Mouse (Mus musculus): Measurements from ENCODE around the gene Htr2b. TPM values are rescaled to one million over a fixed set of nuclear protein-coding genes. Genes with fewer than 3 reads are reported as not detected.

The Htr2b gene
- 0.10 and 0.75 TPM in 2 replicates for polyA plus RNA-seq (2015; fragmentation: Nextera tagmentation; extraction: Ambion mirVana)

- no peak for ATAC-seq (ENCODE audit: low FRiP score, low read depth)
- Histone ChIP-seq H3K9me3 (no peaks in the 10 kb centered on the region), H3K4me2 (no peak within 1 kb of the TSS), H3K4me1 (replicated peaks) (no peaks in the 10 kb centered on the region), H3K27ac (replicated peaks) (no peak within 1 kb of the TSS), H3K9ac (no peak within 1 kb of the TSS), H3K27me3 (no peaks in the 10 kb centered on the region), H3K36me3 (peaks cover 3% of the 10 kb centered on the region; the same call in 1 of the 2 replicates), H3K4me3 (no peak within 1 kb of the TSS)
- WGBS = 59% methylated on average over 6 of the region's 6 CpGs
Observed at GRCm38 (mm10) chr1:86111779-86112178, at the start of gene Htr2b. TSS of gene Htr2b (minus strand) at chr1:86111970.

- Histone ChIP-seq H3K9me3 (no peaks in the 10 kb centered on the region), H3K4me1 (replicated peaks) (peaks cover 3% of the 10 kb centered on the region), H3K27me3 (no peaks in the 10 kb centered on the region), H3K4me2 (no peak overlapping the region), H3K36me3 (peaks cover 61% of the 10 kb centered on the region), H3K9ac (no peak overlapping the region), H3K27ac (replicated peaks) (no peak overlapping the region), H3K4me3 (no peak overlapping the region)
- no peak for ATAC-seq (ENCODE audit: low FRiP score, low read depth)
- 97% methylated on average over 5 of the region's 5 CpGs for WGBS
Observed at GRCm38 (mm10) chr1:86161061-86161460, 49.3 kb upstream of the Htr2b start.

- no peak overlapping the region for H3K27ac ChIP-seq (replicated peaks)
- no peak overlapping the region for H3K4me3 ChIP-seq
- ATAC-seq (ENCODE audit: low FRiP score, low read depth) = no peak; the same call in 1 of the 2 replicates
- H3K36me3 ChIP-seq = peaks cover 56% of the 10 kb centered on the region
- no peaks in the 10 kb centered on the region for H3K9me3 ChIP-seq
- H3K9ac ChIP-seq = no peak overlapping the region
- peaks cover 9% of the 10 kb centered on the region for H3K4me1 ChIP-seq (replicated peaks)
- WGBS = 98% methylated on average over 5 of the region's 5 CpGs
- H3K4me2 ChIP-seq = no peak overlapping the region
- H3K27me3 ChIP-seq = no peaks in the 10 kb centered on the region
Observed at GRCm38 (mm10) chr1:86160479-86160878, 48.7 kb upstream of the Htr2b start.

- no peak for ATAC-seq (ENCODE audit: low FRiP score, low read depth)
- H3K27ac ChIP-seq (replicated peaks) = no peak overlapping the region
- H3K4me1 ChIP-seq (replicated peaks) = peaks cover 13% of the 10 kb centered on the region
- H3K4me2 ChIP-seq = no peak overlapping the region
- H3K9me3 ChIP-seq = no peaks in the 10 kb centered on the region
- WGBS = 95% methylated on average over 6 of the region's 6 CpGs
- no peak overlapping the region for H3K4me3 ChIP-seq
- H3K27me3 ChIP-seq = no peaks in the 10 kb centered on the region
- H3K36me3 ChIP-seq = peaks cover 52% of the 10 kb centered on the region
- H3K9ac ChIP-seq = no peak overlapping the region
Observed at GRCm38 (mm10) chr1:86160059-86160458, 48.3 kb upstream of the Htr2b start.

GRCm38 (mm10) chr1:86156595-86156994, 44.8 kb upstream of the Htr2b start:
- Histone ChIP-seq H3K27me3 (no peaks in the 10 kb centered on the region), H3K4me2 (no peak overlapping the region), H3K4me1 (replicated peaks) (peaks cover 21% of the 10 kb centered on the region), H3K9me3 (no peaks in the 10 kb centered on the region), H3K27ac (replicated peaks) (no peak overlapping the region), H3K36me3 (peaks cover 28% of the 10 kb centered on the region), H3K9ac (no peak overlapping the region), H3K4me3 (no peak overlapping the region)
- 93% methylated on average over 6 of the region's 6 CpGs for WGBS
- ATAC-seq (ENCODE audit: low FRiP score, low read depth) = no peak

- ATAC-seq (ENCODE audit: low FRiP score, low read depth) = no peak
Observed at GRCm38 (mm10) chr1:86156075-86156474, 44.3 kb upstream of the Htr2b start.

GRCm38 (mm10) chr1:86154824-86155164, 43.0 kb upstream of the Htr2b start:
- H3K4me2 ChIP-seq = peak overlapping the region; percentile 75
- WGBS = 0% methylated on average over 18 of the region's 18 CpGs
- peak overlapping the region; percentile 82 for H3K9ac ChIP-seq
- H3K4me1 ChIP-seq (replicated peaks) = peaks cover 21% of the 10 kb centered on the region
- H3K27ac ChIP-seq (replicated peaks) = peak overlapping the region; percentile 77
- H3K9me3 ChIP-seq = no peaks in the 10 kb centered on the region
- no peak for ATAC-seq (ENCODE audit: low FRiP score, low read depth)
- no peaks in the 10 kb centered on the region for H3K27me3 ChIP-seq
- H3K4me3 ChIP-seq = peak overlapping the region; percentile 94
- peaks cover 13% of the 10 kb centered on the region; the same call in 1 of the 2 replicates for H3K36me3 ChIP-seq

More at GRCm38 (mm10) chr1:86156075-86156474, 44.3 kb upstream of the Htr2b start:
- Histone ChIP-seq H3K27me3 (no peaks in the 10 kb centered on the region), H3K4me2 (no peak overlapping the region), H3K9me3 (no peaks in the 10 kb centered on the region), H3K4me1 (replicated peaks) (peaks cover 21% of the 10 kb centered on the region), H3K9ac (no peak overlapping the region; the same call in 1 of the 2 replicates), H3K4me3 (no peak overlapping the region), H3K36me3 (peaks cover 23% of the 10 kb centered on the region), H3K27ac (replicated peaks) (no peak overlapping the region)
- WGBS = 85% methylated on average over 3 of the region's 3 CpGs

- Histone ChIP-seq H3K9ac (peak within 1 kb of the TSS; percentile 82), H3K4me3 (peak within 1 kb of the TSS; percentile 94), H3K4me1 (replicated peaks) (peaks cover 21% of the 10 kb centered on the region), H3K27me3 (no peaks in the 10 kb centered on the region), H3K36me3 (peaks cover 9% of the 10 kb centered on the region; the same call in 1 of the 2 replicates), H3K9me3 (no peaks in the 10 kb centered on the region), H3K4me2 (peak within 1 kb of the TSS; percentile 75), H3K27ac (replicated peaks) (peak within 1 kb of the TSS; percentile 77)
- ATAC-seq (ENCODE audit: low FRiP score, low read depth) = peak; percentile 100
- WGBS = 3% methylated on average over 40 of the region's 40 CpGs
Observed at GRCm38 (mm10) chr1:86154133-86154823, 42.5 kb upstream of the Htr2b start, which contains the start of gene Armc9. TSS of gene Armc9 (plus strand) at chr1:86154780.

- Histone ChIP-seq H3K36me3 (0 out of 2 replicates have a peak, but pooled peaks cover 3% of the 10 kb centered on the region), H3K4me1 (replicated peaks) (peaks cover 21% of the 10 kb centered on the region), H3K27ac (replicated peaks) (no peak overlapping the region), H3K4me3 (no peak overlapping the region), H3K4me2 (no peak overlapping the region), H3K9me3 (no peaks in the 10 kb centered on the region), H3K9ac (no peak overlapping the region), H3K27me3 (no peaks in the 10 kb centered on the region)
- WGBS = 85% methylated on average over 1 of the region's 1 CpGs
- ATAC-seq (ENCODE audit: low FRiP score, low read depth) = no peak
Observed at GRCm38 (mm10) chr1:86152618-86153017, 40.8 kb upstream of the Htr2b start.

- no peaks in the 10 kb centered on the region for H3K27me3 ChIP-seq
- WGBS = 88% methylated on average over 7 of the region's 7 CpGs
- H3K4me3 ChIP-seq = no peak overlapping the region
- no peak for ATAC-seq (ENCODE audit: low FRiP score, low read depth)
- H3K36me3 ChIP-seq = no peaks in the 10 kb centered on the region
- H3K27ac ChIP-seq (replicated peaks) = no peak overlapping the region
- H3K9ac ChIP-seq = no peak overlapping the region
- H3K4me2 ChIP-seq = no peak overlapping the region
- H3K9me3 ChIP-seq = no peaks in the 10 kb centered on the region
- peaks cover 21% of the 10 kb centered on the region for H3K4me1 ChIP-seq (replicated peaks)
Observed at GRCm38 (mm10) chr1:86151376-86151775, 39.6 kb upstream of the Htr2b start.

- no peak overlapping the region for H3K4me2 ChIP-seq
- H3K27ac ChIP-seq (replicated peaks) = no peak overlapping the region
- no peak overlapping the region for H3K9ac ChIP-seq
- H3K4me1 ChIP-seq (replicated peaks) = peaks cover 17% of the 10 kb centered on the region
- H3K9me3 ChIP-seq = no peaks in the 10 kb centered on the region
- H3K27me3 ChIP-seq = no peaks in the 10 kb centered on the region
- no peaks in the 10 kb centered on the region for H3K36me3 ChIP-seq
- no peak overlapping the region for H3K4me3 ChIP-seq
- 87% methylated on average over 6 of the region's 6 CpGs for WGBS
- no peak for ATAC-seq (ENCODE audit: low FRiP score, low read depth)
Observed at GRCm38 (mm10) chr1:86150929-86151328, 39.2 kb upstream of the Htr2b start.

- WGBS = 72% methylated on average over 9 of the region's 9 CpGs
- H3K36me3 ChIP-seq = peaks cover 3% of the 10 kb centered on the region; the same call in 1 of the 2 replicates
- H3K4me2 ChIP-seq = no peak overlapping the region
- H3K9ac ChIP-seq = no peak overlapping the region
- H3K4me3 ChIP-seq = no peak overlapping the region
- no peaks in the 10 kb centered on the region for H3K9me3 ChIP-seq
- no peak overlapping the region for H3K27ac ChIP-seq (replicated peaks)
- H3K4me1 ChIP-seq (replicated peaks) = no peaks in the 10 kb centered on the region
- no peak for ATAC-seq (ENCODE audit: low FRiP score, low read depth)
- H3K27me3 ChIP-seq = no peaks in the 10 kb centered on the region
Observed at GRCm38 (mm10) chr1:86148161-86148560, 36.4 kb upstream of the Htr2b start.

All from hindbrain, embryonic 15.5 days (tissue).